ENCODE assay signal across 8 mouse cellular contexts in genomic region chr4:87229224-87229959, GRCm38 (mm10). TPM values are rescaled to one million over a fixed set of nuclear protein-coding genes. Genes with fewer than 3 reads are reported as not detected.
DNase-seq lines count a peak whose midpoint lies in the region; ATAC-seq and TF ChIP-seq lines count a peak whose summit lies in the region.

No protein-coding gene starts in this region.

- peak; percentile 75 for ATAC-seq in forebrain, embryonic 13.5 days
- ATAC-seq in limb, embryonic 15.5 days (ENCODE audit: insufficient number of reproducible peaks, low FRiP score, low TSS enrichment, low read depth) = no peak
- peak; percentile 32; the same call in 1 of the 2 replicates for ATAC-seq in stomach, embryonic 16.5 days (ENCODE audit: insufficient read depth, low FRiP score)

- 6% methylated on average over 14 of the region's 14 CpGs for WGBS in forebrain, embryonic 13.5 days
- WGBS in limb, embryonic 15.5 days = 14% methylated on average over 14 of the region's 14 CpGs
- WGBS in stomach, embryonic 16.5 days = 17% methylated on average over 14 of the region's 14 CpGs

- H3K4me3 ChIP-seq in E14TG2a.4 (replicated peaks; ENCODE audit: low read length) = peak overlapping the region; percentile 85
- peak overlapping the region; percentile 63 for H3K4me3 ChIP-seq in forebrain, embryonic 13.5 days
- H3K4me3 ChIP-seq in limb, embryonic 15.5 days = peak overlapping the region; percentile 53
- H3K4me3 ChIP-seq in stomach, embryonic 16.5 days (replicated peaks; ENCODE audit: low read length) = peak overlapping the region; percentile 55

- H3K9me3 ChIP-seq in E14TG2a.4 (ENCODE audit: low read length) = no peaks in the 10 kb centered on the region
- no peaks in the 10 kb centered on the region for H3K9me3 ChIP-seq in forebrain, embryonic 13.5 days (replicated peaks)
- no peaks in the 10 kb centered on the region for H3K9me3 ChIP-seq in limb, embryonic 15.5 days
- no peaks in the 10 kb centered on the region for H3K9me3 ChIP-seq in stomach, embryonic 16.5 days (replicated peaks; ENCODE audit: control insufficient read depth, low read length)

- H3K27ac ChIP-seq in forebrain, embryonic 13.5 days = no peak overlapping the region
- H3K27ac ChIP-seq in limb, embryonic 15.5 days = no peak overlapping the region
- no peak overlapping the region for H3K27ac ChIP-seq in stomach, embryonic 16.5 days (ENCODE audit: low read length)

- H3K4me2 ChIP-seq in forebrain, embryonic 13.5 days = peak overlapping the region; percentile 95
- peak overlapping the region; percentile 97 for H3K4me2 ChIP-seq in limb, embryonic 15.5 days
- peak overlapping the region; percentile 91 for H3K4me2 ChIP-seq in stomach, embryonic 16.5 days (ENCODE audit: low read depth, low read length)

- no peak for TF ChIP-seq CTCF in E14TG2a.4 (conservative IDR thresholded peaks at IDR 0.05; ENCODE audit: low read length)

- H3K36me3 ChIP-seq in E14TG2a.4 (ENCODE audit: insufficient read depth, low read length) = no peaks in the 10 kb centered on the region
- H3K36me3 ChIP-seq in forebrain, embryonic 13.5 days (ENCODE audit: poor library complexity, severe bottlenecking) = no peaks in the 10 kb centered on the region
- no peaks in the 10 kb centered on the region for H3K36me3 ChIP-seq in limb, embryonic 15.5 days
- H3K36me3 ChIP-seq in stomach, embryonic 16.5 days (ENCODE audit: control insufficient read depth, insufficient read depth, low read length) = no peaks in the 10 kb centered on the region

- DNase-seq in cerebellum, postnatal 14 days = peak; percentile 36 to 52
- DNase-seq in cerebellum, adult 11 months = no peak
- DNase-seq in adrenal gland, postnatal 14 days = no peak
- no peak for DNase-seq in gastrocnemius, adult 18-20 months (ENCODE audit: low spot score)

- H3K27me3 ChIP-seq in E14TG2a.4 (ENCODE audit: insufficient read depth, low read length) = peaks cover 49% of the 10 kb centered on the region
- H3K27me3 ChIP-seq in forebrain, embryonic 13.5 days = peaks cover 5% of the 10 kb centered on the region; the same call in 1 of the 2 replicates
- H3K27me3 ChIP-seq in limb, embryonic 15.5 days = peaks cover 22% of the 10 kb centered on the region
- peaks cover 14% of the 10 kb centered on the region for H3K27me3 ChIP-seq in stomach, embryonic 16.5 days (ENCODE audit: control insufficient read depth, insufficient read depth, low read length)

- peaks cover 10% of the 10 kb centered on the region for H3K4me1 ChIP-seq in E14TG2a.4 (replicated peaks; ENCODE audit: low read depth, low read length)
- H3K4me1 ChIP-seq in forebrain, embryonic 13.5 days = peaks cover 10% of the 10 kb centered on the region
- H3K4me1 ChIP-seq in limb, embryonic 15.5 days = peaks cover 13% of the 10 kb centered on the region
- H3K4me1 ChIP-seq in stomach, embryonic 16.5 days (ENCODE audit: control insufficient read depth, insufficient read depth, low read length) = peaks cover 5% of the 10 kb centered on the region; the same call in 1 of the 2 replicates

- peak overlapping the region; percentile 69 for H3K9ac ChIP-seq in forebrain, embryonic 13.5 days
- H3K9ac ChIP-seq in limb, embryonic 15.5 days = no peak overlapping the region
- H3K9ac ChIP-seq in stomach, embryonic 16.5 days (ENCODE audit: low read length) = no peak overlapping the region; the same call in 1 of the 2 replicates

RNA-seq across cellular contexts. Expression of gene Slc24a2, which starts 0.9 kb away (rescaled TPM):
- polyA plus RNA-seq in forebrain, embryonic 13.5 days (2015; fragmentation: Nextera tagmentation; extraction: Ambion mirVana) = 0.83 and 1.4 TPM in 2 replicates
- 0.40 and 0.81 TPM in 2 replicates for polyA plus RNA-seq in limb, embryonic 15.5 days (2015; fragmentation: Nextera tagmentation; extraction: Ambion mirVana)
- 0.19 and 0.32 TPM in 2 replicates for polyA plus RNA-seq in stomach, embryonic 16.5 days (2015; fragmentation: Nextera tagmentation; extraction: Ambion mirVana)
- 14.3 and 20.5 TPM in 2 replicates for total RNA-seq in adrenal gland, postnatal 14 days (2021)
- total RNA-seq in gastrocnemius, adult 18-20 months (2021) = under 1 TPM; 0.32 to 0.76 TPM

Comparison
In these comparisons a context has a peak if more than half of its experiments do, and no peak if none do; other contexts are left out.
1. DNase-seq: peak in cerebellum, postnatal 14 days (2 of 2); none in cerebellum, adult 11 months (single experiment), adrenal gland, postnatal 14 days (single experiment) and gastrocnemius, adult 18-20 months (single experiment).
2. Peak in every context shown above with its lines, with median percentiles within 50 percentile points of each other: H3K4me3 ChIP-seq and H3K4me2 ChIP-seq.